Mouse (Mus musculus): ENCODE measurements at regions not wholly inside any gene's neighbourhood (a gene's known extent, or its start where the extent isn't known, plus 50 kb on each side); places are given as distances from the start of the nearest gene placed in this dataset.

DNA sequence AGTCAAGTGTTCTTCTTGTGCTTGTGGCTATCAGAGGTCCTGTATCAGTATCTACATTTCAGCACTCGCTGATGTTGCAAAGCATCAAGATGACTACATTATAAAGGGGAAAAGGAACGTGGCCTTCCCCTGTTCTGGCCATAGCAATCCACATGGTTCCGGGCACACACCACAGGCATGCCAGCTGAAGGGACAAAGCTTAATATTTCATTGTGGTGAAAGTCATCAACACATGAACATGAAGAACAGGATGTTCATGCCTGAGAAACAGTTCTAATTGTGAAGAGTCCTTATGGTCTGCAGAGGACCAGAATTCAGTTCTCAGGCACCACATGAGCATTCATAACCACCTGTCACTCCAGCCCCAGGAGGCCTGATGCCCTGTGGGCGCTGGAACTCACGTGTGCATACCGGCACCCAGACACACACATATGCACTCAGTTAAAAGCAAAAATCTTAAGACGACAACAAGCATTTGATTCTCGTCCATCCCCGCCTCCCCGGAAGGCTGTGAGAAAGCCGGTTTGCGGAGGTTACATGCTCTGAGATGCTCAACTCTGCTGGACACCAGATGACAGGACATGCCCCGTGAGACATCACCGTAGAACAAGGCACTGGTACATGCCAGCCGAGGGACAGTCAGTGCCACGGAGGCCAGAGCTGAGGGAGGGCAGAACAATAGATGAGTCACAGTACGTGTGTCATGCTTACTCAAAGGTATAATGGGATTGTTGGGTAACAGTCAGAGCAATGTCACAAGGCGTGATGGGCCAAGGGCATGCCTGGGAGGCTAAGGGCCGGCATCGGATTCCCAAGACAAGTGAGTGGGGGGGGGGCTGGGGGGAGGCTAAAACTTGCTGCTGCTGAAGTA, 56.2 kb upstream of the Pim1 start:
- TF ChIP-seq CTCF (conservative IDR thresholded peaks at IDR 0.05; ENCODE audit: low read length) (no peak), POU5F1 (IDR thresholded peaks at IDR 0.05; ENCODE audit: borderline replicate concordance, low read length) (no peak)
